Mouse (Mus musculus) bone marrow, adult 2 months (tissue): ENCODE data around the gene Scn5a.

Experiments
- CTCF ChIP-seq: fragments of 200-500 bp; IDR thresholded peaks from 2 replicates; pipeline ENCODE4 v1.5.1; 2011; ENCODE audit warnings: low read length, control low read depth; ENCODE audit not compliant: control insufficient read depth, insufficient read depth
- POLR2A ChIP-seq: fragments of 200-500 bp; IDR thresholded peaks from 2 replicates; pipeline ENCODE4 v1.6.1; 2011; ENCODE audit warnings: low read depth, mild to moderate bottlenecking, control low read depth, low read length, borderline replicate concordance; ENCODE audit not compliant: control insufficient read depth

GRCm38 (mm10) chr9:119559537-119560276 is 19.1 kb downstream of the Scn5a start:
- TF ChIP-seq CTCF (no peak), POLR2A (no peak)
